Mouse (Mus musculus): ENCODE results near the gene Cnmd. TPM values are rescaled to one million over a fixed set of nuclear protein-coding genes. Genes with fewer than 3 reads are reported as not detected.

Cnmd gene
- polyA plus RNA-seq, 1 experiment from 2014 or later, result 0.23 TPM

GRCm38 (mm10) chr14:79652654-79653053 is 9.3 kb downstream of the Cnmd start:
- no peak overlapping the region for H3K4me2 ChIP-seq (ENCODE audit: low read depth, low read length)
- no peaks in the 10 kb centered on the region for H3K4me1 ChIP-seq (ENCODE audit: insufficient read depth)
- TF ChIP-seq EP300 (IDR thresholded peaks at IDR 0.05; ENCODE audit: low read depth), result no peak
- no peak for TF ChIP-seq CTCF (IDR thresholded peaks at IDR 0.05; ENCODE audit: low read depth)
- DNase-seq, result no peak
- H3K4me3 ChIP-seq (ENCODE audit: low read depth, low read length), result no peak overlapping the region
- WGBS (ENCODE audit: insufficient replicate concordance), result 59% methylated on average over 4 of the region's 4 CpGs
- no peak overlapping the region for H3K9ac ChIP-seq (replicated peaks)
- H3K27ac ChIP-seq (ENCODE audit: low read depth), result no peak overlapping the region
- ATAC-seq, result no peak
- H3K36me3 ChIP-seq (replicated peaks; ENCODE audit: insufficient read depth, low read length), result no peaks in the 10 kb centered on the region
- no peaks in the 10 kb centered on the region for H3K9me3 ChIP-seq (ENCODE audit: low read length)
- no peaks in the 10 kb centered on the region for H3K27me3 ChIP-seq (ENCODE audit: insufficient read depth, low read length)

- ATAC-seq (no peak), DNase-seq (no peak)
- Histone ChIP-seq H3K36me3 (replicated peaks; ENCODE audit: insufficient read depth, low read length) (no peaks in the 10 kb centered on the region), H3K9ac (replicated peaks) (no peak overlapping the region), H3K4me2 (ENCODE audit: low read depth, low read length) (no peak overlapping the region), H3K4me3 (ENCODE audit: low read depth, low read length) (no peak overlapping the region), H3K27me3 (ENCODE audit: insufficient read depth, low read length) (peaks cover 8% of the 10 kb centered on the region), H3K4me1 (ENCODE audit: insufficient read depth) (no peaks in the 10 kb centered on the region), H3K27ac (ENCODE audit: low read depth) (no peak overlapping the region), H3K9me3 (ENCODE audit: low read length) (no peaks in the 10 kb centered on the region)
- TF ChIP-seq CTCF (IDR thresholded peaks at IDR 0.05; ENCODE audit: low read depth) (no peak), EP300 (IDR thresholded peaks at IDR 0.05; ENCODE audit: low read depth) (no peak)
- 48% methylated on average over 3 of the region's 3 CpGs for WGBS (ENCODE audit: insufficient replicate concordance)
Observed at GRCm38 (mm10) chr14:79649680-79650079, 12.3 kb downstream of the Cnmd start.

DNA sequence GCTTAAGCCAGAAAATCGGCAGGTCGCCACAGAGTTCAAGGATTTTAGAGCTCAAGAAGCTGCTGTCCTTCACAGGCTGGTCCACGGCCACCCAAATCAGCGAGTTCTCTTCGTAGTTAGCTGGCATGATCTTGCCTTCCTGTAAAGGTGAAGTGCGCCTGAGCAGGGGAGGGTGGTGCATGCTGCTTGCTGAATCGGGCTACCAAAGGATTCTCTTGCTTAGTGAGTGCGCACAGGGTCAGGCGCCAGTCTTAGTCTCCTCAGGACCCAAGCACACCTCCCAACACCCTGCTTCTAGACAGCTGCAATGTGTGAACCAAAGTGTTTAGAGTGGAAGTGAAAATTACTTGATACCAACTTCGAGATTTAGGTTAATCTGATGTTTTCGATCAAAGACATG is 16.6 kb downstream of the Cnmd start:
- Histone ChIP-seq H3K4me1 (ENCODE audit: insufficient read depth) (peaks cover 6% of the 10 kb centered on the region; the same call in 1 of the 2 replicates), H3K36me3 (replicated peaks; ENCODE audit: insufficient read depth, low read length) (no peaks in the 10 kb centered on the region), H3K9me3 (ENCODE audit: low read length) (no peaks in the 10 kb centered on the region), H3K4me3 (ENCODE audit: low read depth, low read length) (no peak overlapping the region), H3K27me3 (ENCODE audit: insufficient read depth, low read length) (peaks cover 11% of the 10 kb centered on the region), H3K4me2 (ENCODE audit: low read depth, low read length) (no peak overlapping the region), H3K27ac (ENCODE audit: low read depth) (no peak overlapping the region), H3K9ac (replicated peaks) (no peak overlapping the region)
- no peak for TF ChIP-seq CTCF (IDR thresholded peaks at IDR 0.05; ENCODE audit: low read depth)
- TF ChIP-seq EP300 (IDR thresholded peaks at IDR 0.05; ENCODE audit: low read depth), result no peak
- ATAC-seq (no peak), DNase-seq (no peak)
- 21% methylated on average over 11 of the region's 11 CpGs for WGBS (ENCODE audit: insufficient replicate concordance)

- H3K9me3 ChIP-seq (ENCODE audit: low read length), result no peaks in the 10 kb centered on the region
- no peaks in the 10 kb centered on the region for H3K36me3 ChIP-seq (replicated peaks; ENCODE audit: insufficient read depth, low read length)
- no peak overlapping the region for H3K4me2 ChIP-seq (ENCODE audit: low read depth, low read length)
- H3K4me3 ChIP-seq (ENCODE audit: low read depth, low read length), result no peak overlapping the region
- TF ChIP-seq CTCF (IDR thresholded peaks at IDR 0.05; ENCODE audit: low read depth), result no peak
- no peak for TF ChIP-seq EP300 (IDR thresholded peaks at IDR 0.05; ENCODE audit: low read depth)
- DNase-seq (peak; percentile 27), ATAC-seq (peak; percentile 79)
- 66% methylated on average over 9 of the region's 9 CpGs for WGBS (ENCODE audit: insufficient replicate concordance)
- peaks cover 11% of the 10 kb centered on the region for H3K27me3 ChIP-seq (ENCODE audit: insufficient read depth, low read length)
- peaks cover 6% of the 10 kb centered on the region; the same call in 1 of the 2 replicates for H3K4me1 ChIP-seq (ENCODE audit: insufficient read depth)
- no peak overlapping the region for H3K27ac ChIP-seq (ENCODE audit: low read depth)
- H3K9ac ChIP-seq (replicated peaks), result no peak overlapping the region
Observed at GRCm38 (mm10) chr14:79642063-79642462, 19.9 kb downstream of the Cnmd start.

DNA sequence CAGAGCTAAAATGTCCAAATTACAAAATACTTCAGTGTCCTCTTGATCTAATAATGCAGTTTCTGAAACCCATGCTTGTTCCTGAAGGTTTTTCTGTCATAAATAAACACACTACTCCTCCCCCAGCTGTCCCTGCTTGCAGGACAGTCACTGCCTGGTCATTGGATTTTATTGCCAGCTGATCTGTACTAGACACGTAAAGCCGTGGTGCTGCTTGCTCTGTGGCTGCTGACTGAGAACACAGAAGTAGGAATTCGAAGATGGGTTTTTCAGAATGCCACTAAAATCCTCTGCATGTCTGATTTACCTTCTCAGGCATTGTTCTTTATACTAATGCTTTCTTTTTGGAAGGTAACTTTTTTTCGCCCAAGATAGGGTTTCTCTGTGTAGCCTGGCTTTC is 25.2 kb downstream of the Cnmd start:
- no peak overlapping the region for H3K27ac ChIP-seq (ENCODE audit: low read depth)
- no peaks in the 10 kb centered on the region for H3K36me3 ChIP-seq (replicated peaks; ENCODE audit: insufficient read depth, low read length)
- no peak overlapping the region for H3K4me3 ChIP-seq (ENCODE audit: low read depth, low read length)
- no peaks in the 10 kb centered on the region for H3K27me3 ChIP-seq (ENCODE audit: insufficient read depth, low read length)
- 67% methylated on average over 4 of the region's 4 CpGs for WGBS (ENCODE audit: insufficient replicate concordance)
- H3K4me2 ChIP-seq (ENCODE audit: low read depth, low read length), result no peak overlapping the region
- DNase-seq, result no peak
- H3K4me1 ChIP-seq (ENCODE audit: insufficient read depth), result peaks cover 2% of the 10 kb centered on the region; the same call in 1 of the 2 replicates
- no peak for TF ChIP-seq EP300 (IDR thresholded peaks at IDR 0.05; ENCODE audit: low read depth)
- TF ChIP-seq CTCF (IDR thresholded peaks at IDR 0.05; ENCODE audit: low read depth), result no peak
- no peak for ATAC-seq
- H3K9ac ChIP-seq (replicated peaks), result no peak overlapping the region
- H3K9me3 ChIP-seq (ENCODE audit: low read length), result no peaks in the 10 kb centered on the region

DNA sequence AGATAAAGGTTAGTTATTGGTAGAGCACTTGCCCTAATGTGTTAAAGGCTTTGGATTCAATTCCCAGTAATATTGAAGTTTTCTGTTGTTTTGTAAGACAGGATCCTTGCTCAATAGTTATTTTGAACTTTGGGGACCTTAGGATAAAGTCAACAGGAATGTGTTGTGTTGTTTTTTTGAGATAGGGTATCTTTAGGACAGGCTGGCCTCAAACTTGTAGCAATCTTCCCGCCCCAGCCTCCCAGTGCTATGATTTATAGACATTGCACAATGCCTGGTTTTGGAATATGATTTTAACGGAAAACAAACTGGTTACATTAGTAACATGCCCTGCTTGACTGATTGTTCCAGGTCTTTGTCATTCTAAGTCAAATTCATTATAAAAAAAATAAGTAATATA is 28.8 kb downstream of the Cnmd start:
- DNase-seq, result no peak
- no peaks in the 10 kb centered on the region for H3K27me3 ChIP-seq (ENCODE audit: insufficient read depth, low read length)
- no peak overlapping the region for H3K4me2 ChIP-seq (ENCODE audit: low read depth, low read length)
- H3K36me3 ChIP-seq (replicated peaks; ENCODE audit: insufficient read depth, low read length), result peaks cover 5% of the 10 kb centered on the region; the same call in 1 of the 2 replicates
- H3K4me1 ChIP-seq (ENCODE audit: insufficient read depth), result no peaks in the 10 kb centered on the region
- no peak overlapping the region for H3K4me3 ChIP-seq (ENCODE audit: low read depth, low read length)
- H3K9ac ChIP-seq (replicated peaks), result no peak overlapping the region
- H3K27ac ChIP-seq (ENCODE audit: low read depth), result no peak overlapping the region
- ATAC-seq, result no peak
- TF ChIP-seq CTCF (IDR thresholded peaks at IDR 0.05; ENCODE audit: low read depth), result no peak
- TF ChIP-seq EP300 (IDR thresholded peaks at IDR 0.05; ENCODE audit: low read depth), result peak; percentile 21; the same call in 1 of the 2 replicates
- no peaks in the 10 kb centered on the region for H3K9me3 ChIP-seq (ENCODE audit: low read length)
- 58% methylated on average over 2 of the region's 2 CpGs for WGBS (ENCODE audit: insufficient replicate concordance)

DNA sequence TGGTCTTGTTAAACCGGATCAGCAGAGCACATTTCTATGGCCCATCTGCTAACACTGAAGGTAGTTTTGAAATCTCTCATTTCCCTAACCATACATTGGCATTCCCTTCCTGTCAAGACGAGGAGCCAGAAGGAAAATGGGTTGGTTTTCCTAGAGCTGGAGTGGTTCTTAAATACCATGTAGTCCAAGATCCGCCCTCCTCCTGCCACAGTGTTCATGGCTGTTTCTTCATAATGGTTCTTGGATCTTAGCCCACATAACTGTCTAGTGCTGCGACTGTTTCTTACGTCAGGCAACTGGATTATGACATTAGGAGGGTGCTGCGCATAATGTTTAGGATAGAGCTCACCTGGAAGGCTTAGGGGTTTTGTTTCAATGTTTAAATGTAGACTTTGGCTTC is 29.6 kb downstream of the Cnmd start:
- no peak overlapping the region for H3K9ac ChIP-seq (replicated peaks)
- H3K36me3 ChIP-seq (replicated peaks; ENCODE audit: insufficient read depth, low read length), result peaks cover 5% of the 10 kb centered on the region; the same call in 1 of the 2 replicates
- H3K4me2 ChIP-seq (ENCODE audit: low read depth, low read length), result no peak overlapping the region
- no peaks in the 10 kb centered on the region for H3K4me1 ChIP-seq (ENCODE audit: insufficient read depth)
- no peaks in the 10 kb centered on the region for H3K9me3 ChIP-seq (ENCODE audit: low read length)
- no peak for ATAC-seq
- H3K27ac ChIP-seq (ENCODE audit: low read depth), result no peak overlapping the region
- H3K27me3 ChIP-seq (ENCODE audit: insufficient read depth, low read length), result no peaks in the 10 kb centered on the region
- WGBS (ENCODE audit: insufficient replicate concordance), result 86% methylated on average over 6 of the region's 6 CpGs
- no peak overlapping the region for H3K4me3 ChIP-seq (ENCODE audit: low read depth, low read length)
- DNase-seq, result no peak
- TF ChIP-seq CTCF (IDR thresholded peaks at IDR 0.05; ENCODE audit: low read depth) (no peak), EP300 (IDR thresholded peaks at IDR 0.05; ENCODE audit: low read depth) (no peak)

Measured in liver, postnatal 0 days (tissue).